Mouse (Mus musculus) lung, postnatal 0 days (tissue): ENCODE measurements around the gene Pcsk6.

Experiments used
- CTCF ChIP-seq: IDR thresholded peaks from 2 replicates; pipeline ENCODE4 v1.5.1; 2016; ENCODE audit warnings: antibody characterized with exemption, mild to moderate bottlenecking
- EP300 ChIP-seq: IDR thresholded peaks from 2 replicates; pipeline ENCODE4 v1.6.1; 2016; ENCODE audit warnings: antibody characterized with exemption, mild to moderate bottlenecking, control low read depth

DNA sequence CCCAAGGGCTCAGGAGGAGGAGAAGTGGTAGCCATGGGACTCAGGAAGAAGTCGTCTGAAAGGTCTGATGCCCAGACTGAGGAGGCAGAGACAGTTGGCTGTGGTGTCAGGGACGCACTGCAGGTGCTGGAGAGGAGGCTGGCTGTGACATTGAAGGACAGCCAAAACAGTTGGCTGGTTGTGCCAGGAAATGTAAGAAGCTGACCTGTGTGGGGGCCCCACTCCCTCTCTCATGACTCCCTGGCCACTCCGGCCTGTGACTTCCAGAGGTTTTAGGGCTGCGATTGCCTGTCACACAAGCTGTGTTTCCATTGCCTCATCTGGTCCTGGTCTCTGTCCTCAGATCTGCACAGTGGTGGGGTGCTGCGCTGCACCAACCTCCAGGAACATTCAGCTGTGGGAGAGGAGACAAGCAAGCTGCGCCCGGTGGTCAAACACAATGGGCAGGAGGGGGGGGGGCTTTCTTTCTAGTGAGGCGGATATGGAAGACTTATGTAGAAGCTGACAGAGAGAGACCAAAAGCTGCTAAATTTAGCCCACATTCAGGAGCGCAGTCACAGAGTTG is 30.8 kb downstream of the Pcsk6 start:
- no peak for TF ChIP-seq CTCF
- TF ChIP-seq EP300 = no peak
